Mouse (Mus musculus) MEL (cell line): ENCODE data around the gene Tbc1d5. TPM values are rescaled to one million over a fixed set of nuclear protein-coding genes. Genes with fewer than 3 reads are reported as not detected.

ENCODE experiments used
- DNase-seq: peaks from one replicate; pipeline ENCODE4 v3.0.0; 2011; ENCODE audit warnings: low read depth, low spot score
- H3K27ac ChIP-seq: 2 replicates; pipeline ENCODE4 v1.5.1; 2012; ENCODE audit warnings: low read depth, mild to moderate bottlenecking, control low read depth, low read length, moderate library complexity; ENCODE audit not compliant: control insufficient read depth
- H3K27me3 ChIP-seq, 2 experiments: fragments of 150-350 bp in 1 of 2; sonication (generic) in 1 of 2; 2 replicates each; pipeline ENCODE4 v1.6.1; 2012; ENCODE audit warnings: low read length in 2 of 2, mild to moderate bottlenecking in 2 of 2, improper control_type of control experiment in 1 of 2, moderate library complexity in 1 of 2; ENCODE audit not compliant: insufficient read depth in 2 of 2, control insufficient read depth in 1 of 2
- H3K36me3 ChIP-seq, 2 experiments: 2 replicates each; pipeline ENCODE4 v1.6.1; 2012 to 2014; ENCODE audit warnings: low read length in 2 of 2, improper control_type of control experiment in 1 of 2, inconsistent platforms in 1 of 2, mild to moderate bottlenecking in 1 of 2; ENCODE audit not compliant: insufficient read depth in 2 of 2, control insufficient read depth in 1 of 2
- H3K4me1 ChIP-seq, 2 experiments: fragments of 150-350 bp in 1 of 2; sonication (generic) in 1 of 2; 2 replicates each; pipeline ENCODE4 v1.6.1; 2012; ENCODE audit warnings: low read length in 2 of 2, improper control_type of control experiment in 1 of 2, mild to moderate bottlenecking in 1 of 2; ENCODE audit not compliant: insufficient read depth in 2 of 2, control insufficient read depth in 1 of 2
- H3K4me3 ChIP-seq, 2 experiments: fragments of 150-350 bp in 1 of 2; sonication (generic) in 1 of 2; 2 replicates each; pipeline ENCODE4 v1.5.1; 2012; ENCODE audit warnings: low read depth in 2 of 2, low read length in 2 of 2, mild to moderate bottlenecking in 2 of 2, moderate library complexity in 2 of 2, control low read depth in 1 of 2, improper control_type of control experiment in 1 of 2; ENCODE audit not compliant: control insufficient read depth in 1 of 2, insufficient read depth in 1 of 2
- H3K79me2 ChIP-seq: 2 replicates; pipeline ENCODE4 v1.6.1; 2012; ENCODE audit warnings: mild to moderate bottlenecking, low read length, moderate library complexity; ENCODE audit not compliant: control insufficient read depth, poor library complexity, insufficient read depth
- H3K9ac ChIP-seq: 2 replicates; pipeline ENCODE4 v1.6.1; 2012; ENCODE audit warnings: low read depth, mild to moderate bottlenecking, control low read depth, low read length, moderate library complexity; ENCODE audit not compliant: control insufficient read depth, poor library complexity, severe bottlenecking
- H3K9me3 ChIP-seq: fragments of 150-350 bp; sonication (generic); replicated peaks from 2 replicates; pipeline ENCODE4 v1.6.1; 2012; ENCODE audit warnings: mild to moderate bottlenecking, low read length, improper control_type of control experiment, moderate library complexity; ENCODE audit not compliant: insufficient read depth
- BHLHE40 ChIP-seq: IDR thresholded peaks from 2 replicates; pipeline ENCODE4 v1.6.1; 2012; ENCODE audit warnings: low read depth, mild to moderate bottlenecking, inconsistent platforms, low read length, improper control_type of control experiment, borderline replicate concordance
- CHD1 ChIP-seq: IDR thresholded peaks from 2 replicates; pipeline ENCODE4 v1.6.1; 2012; ENCODE audit warnings: low read depth, mild to moderate bottlenecking, inconsistent platforms, low read length, improper control_type of control experiment
- CTCF ChIP-seq, 3 experiments: IDR thresholded peaks in 2 of 3; conservative IDR thresholded peaks in 1 of 3; 2 replicates each; pipeline ENCODE4 v1.5.1; 2011 to 2012; ENCODE audit warnings: low read length in 3 of 3, low read depth in 2 of 3, mild to moderate bottlenecking in 2 of 3, improper control_type of control experiment in 1 of 3, inconsistent platforms in 1 of 3, mixed read lengths in 1 of 3, moderate library complexity in 1 of 3; ENCODE audit not compliant: control insufficient read depth in 1 of 3, insufficient read depth in 1 of 3, poor library complexity in 1 of 3, severe bottlenecking in 1 of 3
- ELF1 ChIP-seq: IDR thresholded peaks from 2 replicates; pipeline ENCODE4 v1.6.1; 2014; ENCODE audit warnings: low read depth, mild to moderate bottlenecking, inconsistent platforms, low read length, improper control_type of control experiment, moderate library complexity
- EP300 ChIP-seq, 2 experiments: IDR thresholded peaks; 2 replicates each; pipeline ENCODE4 v1.6.1; 2011; ENCODE audit warnings: improper control_type of control experiment in 2 of 2, low read length in 2 of 2, low read depth in 1 of 2, mild to moderate bottlenecking in 1 of 2
- ETS1 ChIP-seq: IDR thresholded peaks from 2 replicates; pipeline ENCODE4 v1.6.1; 2012; ENCODE audit warnings: low read depth, mild to moderate bottlenecking, inconsistent platforms, low read length, improper control_type of control experiment, moderate library complexity
- GATA1 ChIP-seq: IDR thresholded peaks from 2 replicates; pipeline ENCODE4 v1.6.1; 2011; ENCODE audit warnings: low read depth, low read length, improper control_type of control experiment
- KAT2A ChIP-seq: conservative IDR thresholded peaks from 2 replicates; pipeline ENCODE4 v1.6.1; 2012; ENCODE audit warnings: low read depth, low read length, improper control_type of control experiment, inconsistent platforms
- MAFK ChIP-seq: IDR thresholded peaks from 2 replicates; pipeline ENCODE4 v1.6.1; 2011; ENCODE audit warnings: low read depth, mild to moderate bottlenecking, low read length, improper control_type of control experiment, borderline replicate concordance
- MEF2A ChIP-seq: IDR thresholded peaks from 2 replicates; pipeline ENCODE4 v1.6.1; 2014; ENCODE audit warnings: low read depth, mild to moderate bottlenecking, inconsistent platforms, low read length, improper control_type of control experiment; ENCODE audit not compliant: poor library complexity, insufficient replicate concordance, severe bottlenecking; ENCODE audit errors: extremely low read depth
- MYB ChIP-seq: IDR thresholded peaks from 2 replicates; pipeline ENCODE4 v1.6.1; 2011; ENCODE audit warnings: mild to moderate bottlenecking, low read depth, low read length, improper control_type of control experiment
- MYC ChIP-seq: IDR thresholded peaks from 2 replicates; pipeline ENCODE4 v1.6.1; 2011; ENCODE audit warnings: low read depth, mild to moderate bottlenecking, low read length, improper control_type of control experiment, moderate library complexity
- NELFE ChIP-seq: IDR thresholded peaks from 2 replicates; pipeline ENCODE4 v1.6.1; 2011; ENCODE audit warnings: low read depth, low read length, improper control_type of control experiment
- NRF1 ChIP-seq: IDR thresholded peaks from 2 replicates; pipeline ENCODE4 v1.6.1; 2014; ENCODE audit warnings: low read depth, mild to moderate bottlenecking, inconsistent platforms, low read length, improper control_type of control experiment, moderate library complexity; ENCODE audit not compliant: poor library complexity, insufficient read depth, severe bottlenecking
- RAD21 ChIP-seq: IDR thresholded peaks from 2 replicates; pipeline ENCODE4 v1.6.1; 2011; ENCODE audit warnings: mild to moderate bottlenecking, low read depth, low read length, improper control_type of control experiment
- SMC3 ChIP-seq: IDR thresholded peaks from 2 replicates; pipeline ENCODE4 v1.6.1; 2011; ENCODE audit warnings: low read depth, low read length, improper control_type of control experiment
- TBP ChIP-seq: IDR thresholded peaks from 2 replicates; pipeline ENCODE4 v1.8.0; 2011; ENCODE audit warnings: low read depth, low read length, improper control_type of control experiment
- TCF12 ChIP-seq: IDR thresholded peaks from 2 replicates; pipeline ENCODE4 v1.6.1; 2014; ENCODE audit warnings: low read depth, mild to moderate bottlenecking, inconsistent platforms, low read length, improper control_type of control experiment, moderate library complexity
- UBTF ChIP-seq: IDR thresholded peaks from 2 replicates; pipeline ENCODE4 v1.6.1; 2012; ENCODE audit warnings: low read depth, mild to moderate bottlenecking, inconsistent platforms, low read length, improper control_type of control experiment, moderate library complexity, borderline replicate concordance; ENCODE audit not compliant: insufficient read depth
- USF2 ChIP-seq, 2 experiments: IDR thresholded peaks; 2 replicates each; pipeline ENCODE4 v1.6.1; 2011 to 2012; ENCODE audit warnings: improper control_type of control experiment in 2 of 2, low read length in 2 of 2, borderline replicate concordance in 1 of 2, inconsistent platforms in 1 of 2, low read depth in 1 of 2, mild to moderate bottlenecking in 1 of 2; ENCODE audit not compliant: insufficient read depth in 1 of 2
- ZKSCAN1 ChIP-seq: IDR thresholded peaks from 2 replicates; pipeline ENCODE4 v1.6.1; 2012; ENCODE audit warnings: low read depth, mild to moderate bottlenecking, inconsistent platforms, low read length, improper control_type of control experiment, moderate library complexity
- ZMIZ1 ChIP-seq: IDR thresholded peaks from 2 replicates; pipeline ENCODE4 v1.6.1; 2012; ENCODE audit warnings: low read depth, mild to moderate bottlenecking, inconsistent platforms, low read length, improper control_type of control experiment, moderate library complexity
- ZNF384 ChIP-seq: IDR thresholded peaks from 2 replicates; pipeline ENCODE4 v1.6.1; 2012; ENCODE audit warnings: low read depth, mild to moderate bottlenecking, inconsistent platforms, low read length, improper control_type of control experiment
- polyA plus RNA-seq, 2 experiments: library from polyadenylated mRNA; stranded (reverse) in 1 of 2; unstranded in 1 of 2; fragments of >175 nt in 1 of 2; fragments of >200 nt in 1 of 2; gene quantifications; 2 replicates each; pipeline versions ENCODE4 v1.2.1 to v1.2.4; 2012; ENCODE audit warnings: low replicate concordance in 2 of 2, low read depth in 1 of 2; ENCODE audit not compliant: insufficient read length in 2 of 2, insufficient read depth in 1 of 2, missing spikeins in 1 of 2
- total RNA-seq: library from RNA; depleted of rRNA; stranded (reverse); fragments of 300-350 nt; gene quantifications from 2 replicates; pipeline ENCODE4 v1.2.3, GENCODE M21; 2012

Gene Tbc1d5
- total and polyA plus RNA-seq, 3 experiments, result 5.4 to 116 (median 8.2) TPM

DNA sequence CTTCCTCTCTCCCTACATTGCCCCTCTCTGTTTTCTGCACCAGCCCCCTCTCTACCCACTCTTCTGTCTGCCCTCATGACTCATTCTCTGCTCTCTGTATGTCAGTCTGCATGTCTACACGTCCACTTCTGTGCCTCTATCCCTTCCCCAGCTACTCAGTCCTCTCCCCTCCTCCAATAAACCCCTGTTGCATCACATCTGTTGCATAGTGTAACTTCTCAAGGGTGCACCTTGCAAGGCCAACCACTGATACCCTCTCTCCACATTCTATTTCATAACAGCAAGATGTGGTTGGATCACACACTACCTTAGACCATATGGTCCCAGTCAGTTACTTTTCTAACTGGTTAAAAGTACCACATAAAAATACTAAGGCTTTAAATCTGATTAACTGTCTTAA lies 74.9 kb downstream of the Tbc1d5 start:
- Histone ChIP-seq H3K79me2 (no peaks in the 10 kb centered on the region), H3K9me3 (no peaks in the 10 kb centered on the region), H3K36me3 (no peaks in the 10 kb centered on the region)
- no peak for DNase-seq
- no peak for TF ChIP-seq TCF12
- TF ChIP-seq KAT2A, result no peak
- no peak for TF ChIP-seq NELFE
- TF ChIP-seq MYB, result no peak
- no peak for TF ChIP-seq RAD21
- TF ChIP-seq USF2 (IDR thresholded peaks at IDR 0.05; ENCODE audit: borderline replicate concordance in 1 of 2, insufficient read depth in 1 of 2, low read depth in 1 of 2, low read length in 2 of 2), result no peak
- TF ChIP-seq, all 39 proteins: peak for 0
- Histone ChIP-seq H3K4me1 (no peaks in the 10 kb centered on the region; a peak in 1 of 4 replicates), H3K27ac (no peak overlapping the region), H3K4me3 (no peak overlapping the region), H3K27me3 (no peaks in the 10 kb centered on the region), H3K9ac (no peak overlapping the region)

DNA sequence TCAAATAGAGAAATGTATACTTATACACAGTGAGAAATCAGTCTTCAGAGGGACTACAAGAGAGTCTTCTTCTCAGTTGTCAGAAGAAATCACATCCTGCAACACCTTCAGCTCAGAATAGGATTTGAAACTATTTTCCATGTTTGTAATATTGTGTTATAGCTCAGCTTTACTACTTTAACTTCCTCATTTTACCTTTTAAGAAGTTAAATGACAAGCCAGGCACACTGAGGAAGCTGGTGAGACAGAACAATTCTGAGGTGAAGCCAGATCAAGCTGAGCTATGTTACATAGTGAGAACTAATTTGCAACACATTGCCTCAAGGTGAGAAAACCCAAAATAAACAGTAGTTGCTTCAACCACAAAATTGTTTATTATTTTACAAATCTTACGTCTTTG lies 135.3 kb downstream of the Tbc1d5 start:
- peaks cover 5 to 11% of the 10 kb centered on the region in 2 experiments for H3K4me1 ChIP-seq
- H3K4me3 ChIP-seq, result no peak overlapping the region
- no peak overlapping the region for H3K27ac ChIP-seq
- DNase-seq, result peak; percentile 68
- TF ChIP-seq EP300 (IDR thresholded peaks at IDR 0.05; ENCODE audit: low read depth in 1 of 2, low read length in 2 of 2) (0 out of 4 replicates have a peak, but pooled peaks of 1 of the 2 experiments have one; percentile 15), CHD1 (no peak), USF2 (IDR thresholded peaks at IDR 0.05; ENCODE audit: borderline replicate concordance in 1 of 2, insufficient read depth in 1 of 2, low read depth in 1 of 2, low read length in 2 of 2) (no peak)
- H3K9me3 ChIP-seq, result no peaks in the 10 kb centered on the region
- H3K36me3 ChIP-seq, result peaks cover 0 to 21% of the 10 kb centered on the region in 2 experiments; a peak in 2 of 4 replicates
- H3K9ac ChIP-seq, result no peak overlapping the region
- H3K27me3 ChIP-seq, result no peaks in the 10 kb centered on the region
- H3K79me2 ChIP-seq, result no peaks in the 10 kb centered on the region; the same call in 1 of the 2 replicates

- H3K36me3 ChIP-seq, result peaks cover 0 to 21% of the 10 kb centered on the region in 2 experiments; a peak in 2 of 4 replicates
- H3K4me1 ChIP-seq, result peaks cover 5 to 11% of the 10 kb centered on the region in 2 experiments
- H3K4me3 ChIP-seq, result peak overlapping the region in 1 of 2 experiments; percentile 44; a peak in 1 of 4 replicates
- H3K9ac ChIP-seq, result no peak overlapping the region
- no peak overlapping the region for H3K27ac ChIP-seq
- H3K79me2 ChIP-seq, result no peaks in the 10 kb centered on the region
- H3K9me3 ChIP-seq, result no peaks in the 10 kb centered on the region
- DNase-seq, result peak; percentile 16
- H3K27me3 ChIP-seq, result no peaks in the 10 kb centered on the region
- TF ChIP-seq CTCF (IDR thresholded peaks at IDR 0.05 in 2 of 3, conservative IDR thresholded peaks at IDR 0.05 in 1 of 3; ENCODE audit: control insufficient read depth in 1 of 3, insufficient read depth in 1 of 3, low read depth in 2 of 3, low read length in 3 of 3, poor library complexity in 1 of 3, severe bottlenecking in 1 of 3) (no peak), MEF2A (no peak), NELFE (no peak), ZMIZ1 (no peak), ELF1 (no peak), RAD21 (no peak), MYC (no peak), ZNF384 (no peak), ZKSCAN1 (no peak), BHLHE40 (no peak), EP300 (IDR thresholded peaks at IDR 0.05; ENCODE audit: low read depth in 1 of 2, low read length in 2 of 2) (peak; percentile 83 to 88), NRF1 (no peak), ETS1 (peak; percentile 49), UBTF (no peak), TCF12 (peak; percentile 91), GATA1 (peak; percentile 96), TBP (no peak), SMC3 (no peak), MAFK (peak; percentile 68)
These were observed 138.3 kb downstream of the Tbc1d5 start for GRCm38 (mm10) chr17:51040861-51041260.
